Mouse (Mus musculus): ENCODE results near the gene Gphb5.

GRCm38 (mm10) chr12:75424359-75424758 is 7.8 kb upstream of the Gphb5 start:
- TF ChIP-seq CTCF (IDR thresholded peaks at IDR 0.05; ENCODE audit: low read depth, low read length) (no peak), POLR2A (IDR thresholded peaks at IDR 0.05; ENCODE audit: insufficient read depth, low read length) (no peak), EP300 (IDR thresholded peaks at IDR 0.05; ENCODE audit: insufficient read depth, low read depth, low read length) (no peak)

All from ES-Bruce4 (cell line).